Mouse (Mus musculus) liver, postnatal 0 days (tissue): ENCODE measurements at regions not wholly inside any gene's neighbourhood (a gene's known extent, or its start where the extent isn't known, plus 50 kb on each side); places are given as distances from the start of the nearest gene placed in this dataset.

ENCODE experiments used
- CTCF ChIP-seq: sonication (generic); IDR thresholded peaks from 2 replicates; pipeline ENCODE4 v1.5.1; 2016; ENCODE audit warnings: antibody characterized with exemption, low read depth
- EP300 ChIP-seq: IDR thresholded peaks from 2 replicates; pipeline ENCODE4 v1.6.1; 2016; ENCODE audit warnings: antibody characterized with exemption, low read depth, mild to moderate bottlenecking

GRCm38 (mm10) chr4:89453051-89453450 is 142.2 kb upstream of the Cdkn2b start:
- TF ChIP-seq CTCF (no peak), EP300 (no peak)
